Mouse (Mus musculus): ENCODE measurements around the gene Plekhg5.
A peak's percentile ranks its signal among the peaks of the same experiment; 100 is the strongest.

GRCm38 (mm10) chr4:152078105-152078530, 5.8 kb downstream of the Plekhg5 start:
- no peak for TF ChIP-seq HCFC1 (IDR thresholded peaks at IDR 0.05; ENCODE audit: low read depth, low read length)
- no peak for TF ChIP-seq CTCF (conservative IDR thresholded peaks at IDR 0.05 in 1 of 2, IDR thresholded peaks at IDR 0.05 in 1 of 2; ENCODE audit: low read depth in 2 of 2, low read length in 2 of 2)
- no peak for TF ChIP-seq MAFK (IDR thresholded peaks at IDR 0.05; ENCODE audit: insufficient replicate concordance, low read length)
- TF ChIP-seq POLR2A (IDR thresholded peaks at IDR 0.05; ENCODE audit: low read depth, low read length): no peak
- TF ChIP-seq ZMIZ1 (IDR thresholded peaks at IDR 0.05; ENCODE audit: low read depth, low read length): no peak
- TF ChIP-seq EP300 (IDR thresholded peaks at IDR 0.05; ENCODE audit: low read length): no peak
- no peak for TF ChIP-seq USF1 (IDR thresholded peaks at IDR 0.05; ENCODE audit: low read depth, low read length)
- no peak for TF ChIP-seq NELFE (IDR thresholded peaks at IDR 0.05; ENCODE audit: low read depth, low read length)
- TF ChIP-seq ZC3H11A (IDR thresholded peaks at IDR 0.05; ENCODE audit: low read depth, low read length): no peak
- peak; percentile 61; the same call in 1 of the 2 replicates for TF ChIP-seq CHD2 (IDR thresholded peaks at IDR 0.05; ENCODE audit: low read length)
- TF ChIP-seq JUN (IDR thresholded peaks at IDR 0.05; ENCODE audit: insufficient read depth, low read depth, low read length): no peak
- no peak for TF ChIP-seq E2F4 (IDR thresholded peaks at IDR 0.05; ENCODE audit: insufficient replicate concordance, low read depth, low read length)
- no peak for TF ChIP-seq POLR2AphosphoS2 (IDR thresholded peaks at IDR 0.05; ENCODE audit: low read depth, low read length)
- no peak for TF ChIP-seq NRF1 (IDR thresholded peaks at IDR 0.05; ENCODE audit: low read depth, low read length)
